Mouse (Mus musculus) adrenal gland, adult 8-10 months (tissue): ENCODE measurements around the gene Cluh. TPM values are rescaled to one million over a fixed set of nuclear protein-coding genes. Genes with fewer than 3 reads are reported as not detected.

ENCODE experiments used
- DNase-seq: peaks from one replicate; pipeline ENCODE4 v3.0.0; 2022
- total RNA-seq, 4 experiments: library from RNA; stranded (reverse); gene quantifications; 2 replicates each; pipeline ENCODE4 v1.2.4; 2022

Gene Cluh
- 100 to 1,000 TPM; 198 to 241 (median 220) TPM for total RNA-seq

GRCm38 (mm10) chr11:74649095-74649646 is at the start of gene Cluh:
Cluh (plus strand) TSS chr11:74649495.
- peak; percentile 98 for DNase-seq

GRCm38 (mm10) chr11:74602286-74602685 is 47.0 kb upstream of the Cluh start:
- DNase-seq = no peak

GRCm38 (mm10) chr11:74610068-74610467 is 39.2 kb upstream of the Cluh start:
- DNase-seq = no peak

GRCm38 (mm10) chr11:74610545-74611176 is 38.6 kb upstream of the Cluh start, which contains the start of gene Rap1gap2:
Rap1gap2 (minus strand) TSS chr11:74610915.
- DNase-seq = no peak

- DNase-seq = no peak
Measured at GRCm38 (mm10) chr11:74611437-74611836, 37.9 kb upstream of the Cluh start.

- DNase-seq = no peak
Measured at GRCm38 (mm10) chr11:74613428-74613827, 35.9 kb upstream of the Cluh start.

- no peak for DNase-seq
Measured at GRCm38 (mm10) chr11:74615571-74615970, 33.7 kb upstream of the Cluh start.

GRCm38 (mm10) chr11:74619201-74619955 is 29.9 kb upstream of the Cluh start, which contains the start of gene Ccdc92b:
Ccdc92b (plus strand) TSS chr11:74619605.
- peak; percentile 63 for DNase-seq

GRCm38 (mm10) chr11:74619956-74620300 is 29.4 kb upstream of the Cluh start:
- no peak for DNase-seq

GRCm38 (mm10) chr11:74621974-74622669 is 27.2 kb upstream of the Cluh start:
- DNase-seq = no peak

- peak; percentile 45 for DNase-seq
Measured at GRCm38 (mm10) chr11:74623693-74624092, 25.6 kb upstream of the Cluh start.

- DNase-seq = no peak
Measured at GRCm38 (mm10) chr11:74625333-74625732, 24.0 kb upstream of the Cluh start.

GRCm38 (mm10) chr11:74627481-74627880 is 21.8 kb upstream of the Cluh start:
- no peak for DNase-seq

GRCm38 (mm10) chr11:74631880-74632789 is 17.2 kb upstream of the Cluh start:
- DNase-seq = no peak

GRCm38 (mm10) chr11:74634490-74635275 is 14.6 kb upstream of the Cluh start:
- no peak for DNase-seq

GRCm38 (mm10) chr11:74637486-74637885 is 11.8 kb upstream of the Cluh start:
- no peak for DNase-seq

- DNase-seq = peak; percentile 84
Measured at GRCm38 (mm10) chr11:74637971-74638790, 11.1 kb upstream of the Cluh start.

GRCm38 (mm10) chr11:74638791-74639411 is 10.4 kb upstream of the Cluh start:
- DNase-seq = no peak

GRCm38 (mm10) chr11:74639628-74640027 is 9.7 kb upstream of the Cluh start:
- no peak for DNase-seq

- DNase-seq = no peak
Measured at GRCm38 (mm10) chr11:74647966-74648365, 1.3 kb upstream of the Cluh start.
